Mouse (Mus musculus): ENCODE results near the gene Nosip.
A peak's percentile ranks its signal among the peaks of the same experiment; 100 is the strongest.
"Not testable (repeated sequence)": the region's sequence is repeated elsewhere in the genome, so short reads cannot be mapped to it uniquely, and the experiment has no call there.

Gene Nosip

GRCm38 (mm10) chr7:45092048-45092447, 29.8 kb downstream of the Nosip start, which contains the start of gene Rcn3:
TSS of gene Rcn3 (minus strand) at chr7:45092221.
- peak; percentile 76 for DNase-seq

- no peak for DNase-seq
Measured at GRCm38 (mm10) chr7:45092828-45093515, 30.7 kb downstream of the Nosip start.

- DNase-seq: no peak
Measured at GRCm38 (mm10) chr7:45093516-45093905, 31.3 kb downstream of the Nosip start.

DNA sequence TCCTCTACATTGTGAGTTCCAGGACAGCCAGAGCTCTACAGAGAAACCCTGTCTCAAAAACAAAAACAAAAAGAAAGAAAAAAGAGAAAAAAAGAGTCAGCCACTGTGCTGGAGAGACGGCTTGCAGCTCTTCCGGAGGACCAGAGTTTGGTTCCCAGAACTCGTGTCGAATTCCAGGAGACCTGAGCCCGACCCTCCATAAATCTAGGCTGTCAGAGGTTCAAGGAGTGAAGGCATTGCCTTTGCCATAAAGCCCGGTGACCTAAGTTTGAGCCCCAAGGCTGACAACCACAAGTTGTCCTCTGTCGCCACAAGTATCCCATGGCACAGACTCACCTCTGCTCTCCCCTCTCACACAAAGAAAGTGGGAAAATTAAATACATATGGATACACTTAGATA, 31.9 kb downstream of the Nosip start:
- DNase-seq: no peak

DNA sequence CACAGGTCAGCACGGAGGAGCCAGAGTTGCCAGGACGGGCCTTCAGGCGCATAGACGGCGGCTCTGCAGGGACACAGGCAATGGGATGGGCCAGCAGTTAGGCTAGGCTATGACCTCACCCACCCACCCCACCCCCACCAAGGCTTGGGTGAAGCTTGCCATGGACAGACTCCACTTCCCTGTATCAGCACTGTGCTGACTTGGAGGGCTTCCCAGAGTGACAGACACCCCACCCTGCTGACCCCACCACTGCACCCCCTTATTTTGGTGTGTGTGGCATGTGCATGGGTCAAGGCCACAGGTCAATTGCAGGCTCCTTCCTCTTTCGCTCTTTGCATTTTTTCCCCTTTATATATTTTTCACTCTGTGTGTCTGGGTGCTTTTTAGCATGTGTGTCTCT, 33.1 kb downstream of the Nosip start:
- DNase-seq: no peak

- not testable (repeated sequence) for DNase-seq
Measured at GRCm38 (mm10) chr7:45095965-45096364, 33.7 kb downstream of the Nosip start.

- no peak for DNase-seq
Measured at GRCm38 (mm10) chr7:45097479-45097878, 35.2 kb downstream of the Nosip start.

DNA sequence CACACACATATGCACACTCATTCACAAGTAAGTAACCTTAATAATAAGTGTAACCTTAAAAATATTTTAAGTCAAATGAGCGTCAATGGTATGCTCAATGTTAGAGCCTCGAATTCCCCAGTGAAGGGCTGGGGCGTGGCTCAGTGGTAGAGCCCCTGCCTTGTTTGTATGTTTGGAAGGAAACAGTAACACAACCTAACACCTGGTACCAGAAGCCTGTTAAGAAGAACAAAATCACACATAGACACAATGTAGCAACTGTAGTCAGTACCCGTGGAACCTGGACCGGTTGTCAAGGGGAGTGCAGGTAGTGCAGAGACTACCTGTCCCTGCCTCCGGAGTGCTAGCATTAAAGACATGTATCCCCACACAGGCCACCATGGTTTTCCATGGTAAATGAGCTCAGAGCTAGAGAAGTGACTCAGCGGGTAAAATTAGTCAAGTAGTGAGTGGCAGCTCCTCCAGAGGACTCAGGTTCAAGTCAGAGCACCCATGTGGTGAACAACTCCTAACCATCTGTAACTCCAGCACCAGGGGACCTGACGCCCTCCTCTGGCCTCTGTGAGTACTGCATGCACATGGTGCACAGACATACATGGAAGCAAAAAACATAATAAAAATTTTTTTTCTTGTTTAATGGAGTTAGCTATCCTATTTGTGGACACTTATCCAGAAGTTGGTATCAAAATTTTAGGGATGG, 36.5 kb downstream of the Nosip start:
- no peak for DNase-seq

GRCm38 (mm10) chr7:45100046-45100445, 37.8 kb downstream of the Nosip start:
- DNase-seq: no peak

DNA sequence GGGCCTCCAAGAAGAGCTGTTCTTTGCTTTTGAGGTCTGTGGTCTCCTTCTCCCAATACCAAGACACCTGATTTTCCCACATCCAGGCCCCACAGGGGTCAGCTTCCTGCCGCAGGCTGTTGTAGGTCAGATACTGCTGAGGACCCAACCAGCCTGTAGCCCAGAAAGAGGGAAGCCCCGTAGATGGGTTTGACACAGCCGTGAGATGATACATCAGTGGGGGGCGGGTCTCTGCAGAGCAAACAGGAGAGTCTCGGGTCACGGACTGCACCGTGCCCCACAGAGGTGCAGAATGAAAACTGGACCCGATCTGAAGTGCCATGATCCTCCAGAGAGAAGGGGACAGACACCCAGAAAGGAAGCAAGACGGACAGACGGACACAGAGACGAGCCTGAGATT, 40.2 kb downstream of the Nosip start:
- no peak for DNase-seq

GRCm38 (mm10) chr7:45102940-45103585, 40.8 kb downstream of the Nosip start:
- peak; percentile 50 for DNase-seq

DNA sequence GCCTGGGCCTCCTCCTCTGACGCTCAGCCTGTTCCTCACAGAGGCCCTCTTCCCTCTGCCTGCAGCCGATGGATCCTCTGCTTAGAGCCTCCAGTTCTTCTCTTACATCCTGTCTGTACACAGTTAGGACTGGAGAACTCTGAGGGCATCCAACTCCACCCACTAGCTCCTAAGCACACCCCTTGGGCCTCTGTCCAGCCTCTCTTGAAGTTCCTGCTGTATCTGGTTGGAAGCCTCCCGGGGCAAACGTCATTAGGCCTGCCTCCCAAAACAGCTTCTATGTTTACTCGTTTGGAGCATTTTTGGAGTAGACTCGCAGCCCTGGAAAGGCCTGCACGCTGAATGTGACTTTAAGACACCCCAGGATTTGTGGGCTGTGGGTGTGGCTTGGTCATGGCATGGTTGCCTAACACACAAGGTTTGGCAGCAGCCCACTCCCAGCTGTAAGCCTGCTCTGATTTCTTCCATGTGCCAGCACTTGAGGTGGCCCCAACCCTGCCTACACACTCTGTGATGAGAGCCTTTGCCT, 41.5 kb downstream of the Nosip start, which contains the start of gene Fcgrt:
Gene Fcgrt (minus strand): TSS at position 200 of the 529 bp plus-strand sequence.
- DNase-seq: peak; percentile 98

GRCm38 (mm10) chr7:45104941-45105340, 42.7 kb downstream of the Nosip start:
- no peak for DNase-seq

GRCm38 (mm10) chr7:45105491-45105890, 43.3 kb downstream of the Nosip start:
- no peak for DNase-seq

DNA sequence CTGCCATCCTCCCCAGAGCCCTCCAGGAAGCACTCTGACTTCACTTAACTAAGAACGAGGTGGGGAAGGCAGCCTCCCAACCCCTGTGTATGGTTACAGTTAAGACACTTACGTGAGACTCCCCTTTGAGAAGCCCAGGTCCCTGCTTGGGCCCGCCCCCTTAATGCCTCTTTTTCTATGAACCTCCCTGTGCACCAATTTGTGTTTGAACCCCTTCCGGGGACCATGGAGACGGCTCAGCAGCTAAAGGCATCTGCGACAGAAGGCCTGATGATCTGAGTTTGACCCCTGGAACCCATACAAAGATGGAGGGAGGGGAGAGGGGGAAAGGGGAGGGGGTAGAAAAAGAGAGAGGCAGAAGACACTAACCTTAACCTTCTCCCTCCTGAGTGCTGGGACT, 44.2 kb downstream of the Nosip start:
- no peak for DNase-seq

- no peak for DNase-seq
Measured at GRCm38 (mm10) chr7:45107052-45107645, 44.9 kb downstream of the Nosip start.

GRCm38 (mm10) chr7:45110089-45110488, 47.9 kb downstream of the Nosip start:
- not testable (repeated sequence) for DNase-seq

GRCm38 (mm10) chr7:45111940-45112339, 49.7 kb downstream of the Nosip start:
- DNase-seq: no peak

DNA sequence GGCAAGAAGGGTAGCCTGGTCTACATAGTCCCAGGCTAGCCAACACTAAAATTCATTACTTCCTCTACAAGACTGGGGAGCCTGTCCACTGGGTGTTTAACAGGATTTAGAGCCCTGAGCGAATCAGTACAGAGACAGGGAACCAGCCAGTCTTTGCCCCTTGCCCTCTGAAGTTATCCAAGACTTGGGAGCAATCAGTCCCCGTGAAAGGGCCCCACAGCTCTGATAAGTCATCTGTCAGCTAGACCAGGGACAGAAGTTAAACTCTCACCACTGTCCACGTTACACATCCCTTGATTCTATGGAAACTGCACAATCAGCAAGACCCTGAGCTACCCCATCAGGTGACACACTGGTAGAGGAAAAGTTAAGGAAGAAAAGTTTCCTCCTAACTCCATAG, 50.3 kb downstream of the Nosip start:
- DNase-seq: no peak

DNA sequence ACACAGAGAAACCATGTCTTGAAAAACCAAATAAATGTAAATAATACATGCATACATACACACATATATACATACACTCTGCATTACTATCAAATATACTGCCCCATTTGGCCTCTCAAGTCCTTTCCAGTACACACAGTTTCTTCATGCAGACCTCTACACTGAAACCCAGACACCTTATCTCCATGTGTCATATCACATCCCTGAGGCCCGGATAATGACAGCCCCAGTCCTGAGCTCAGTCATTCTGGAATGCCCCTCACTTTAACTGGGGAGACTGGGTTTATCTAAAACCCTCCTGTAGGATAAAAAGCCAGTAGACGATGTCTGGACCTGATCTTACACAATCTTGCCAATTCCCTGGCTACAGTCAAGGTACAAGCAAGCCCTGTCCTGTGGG, 51.2 kb downstream of the Nosip start:
- DNase-seq: no peak

- DNase-seq: no peak
Measured at GRCm38 (mm10) chr7:45117566-45117965, 55.3 kb downstream of the Nosip start.

GRCm38 (mm10) chr7:45118336-45118735, 56.1 kb downstream of the Nosip start:
- DNase-seq: no peak

Measured in lung, postnatal 36 days (tissue).